Mouse (Mus musculus) lung, adult 2 months (tissue): ENCODE measurements around the gene Vps37c.

Experiments used
- CTCF ChIP-seq: fragments of 200-500 bp; IDR thresholded peaks from 2 replicates; pipeline ENCODE4 v1.5.1; 2011; ENCODE audit warnings: mild to moderate bottlenecking, low read length, control low read depth; ENCODE audit not compliant: insufficient read depth
- POLR2A ChIP-seq: fragments of 200-500 bp; IDR thresholded peaks from 2 replicates; pipeline ENCODE4 v1.6.1; 2011; ENCODE audit warnings: low read depth, mild to moderate bottlenecking, control low read depth, low read length, borderline replicate concordance; ENCODE audit errors: extremely low read depth

DNA sequence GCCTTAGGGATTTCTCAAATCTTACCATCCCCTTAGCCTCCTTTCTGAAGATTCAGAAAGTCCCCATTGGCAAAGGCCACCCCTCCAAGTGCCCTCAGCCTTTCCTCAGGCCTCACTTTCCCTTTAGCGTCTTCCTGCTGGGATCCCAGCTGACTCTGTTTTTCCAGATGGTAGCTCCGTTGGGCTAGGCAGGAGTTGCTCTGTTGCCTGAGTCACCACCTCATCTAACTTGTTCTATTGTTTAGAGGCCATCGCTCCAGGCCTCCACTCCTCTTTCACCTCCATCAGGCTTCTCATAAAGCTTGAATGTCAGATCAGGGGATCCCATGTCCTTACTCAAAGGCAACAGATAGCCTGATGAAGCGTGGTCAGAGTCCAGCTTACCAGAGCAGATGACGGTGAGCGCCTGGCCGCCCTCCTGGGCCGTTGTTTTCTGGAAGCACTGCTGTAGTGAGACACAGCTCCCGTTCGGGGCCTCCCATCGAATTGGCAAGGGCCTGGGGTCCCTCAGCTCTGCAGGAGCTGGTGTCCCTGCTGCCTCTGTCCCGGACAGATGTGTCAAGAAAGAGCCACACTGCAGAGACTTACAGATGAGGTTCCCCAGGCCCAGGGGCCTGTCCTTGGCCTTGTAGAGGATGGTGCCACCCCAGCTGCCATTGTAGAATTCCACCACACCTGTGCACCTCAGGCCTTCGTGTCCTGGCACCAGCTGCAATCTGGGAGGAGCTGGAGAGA, 36.3 kb downstream of the Vps37c start:
- TF ChIP-seq POLR2A = no peak
- no peak for TF ChIP-seq CTCF
